Comparison of ENCODE assay signal across 26 mouse cellular contexts in genomic region chr8:83224754-83225416, GRCm38 (mm10). TPM values are rescaled to one million over a fixed set of nuclear protein-coding genes. Genes with fewer than 3 reads are reported as not detected.
DNase-seq lines count a peak whose midpoint lies in the region; ATAC-seq and TF ChIP-seq lines count a peak whose summit lies in the region.
"Had no signal": no experiment of that assay in that cellular context is flagged by ENCODE, and none has a peak within 500 bp of the region (broad histone marks: within the 10 kb centered on the region; RNA-seq: fewer than 3 reads in every experiment).

No protein-coding gene starts in this region.

- DNase-seq in forebrain, embryonic 14.5 days (ENCODE audit: low spot score): peak; percentile 43
- DNase-seq in forebrain, postnatal 0 days: no peak
- peak; percentile 33 for DNase-seq in midbrain, embryonic 14.5 days
- DNase-seq in midbrain, embryonic 10.5 days (ENCODE audit: low spot score): no peak
- peak; percentile 82 for DNase-seq in retina, postnatal 1 day
- no peak for DNase-seq in thymus, adult 18-20 months
- DNase-seq: adrenal gland, adult 2 months; cerebellum, adult 11-12 months; cerebellum, postnatal 10 days; gastrocnemius, postnatal 36 days; heart, adult 2 months; heart, postnatal 36 days; kidney, postnatal 36 days; layer of hippocampus, postnatal 36 days; lung, postnatal 4 days; thymus, postnatal 25 days had no signal

- WGBS in forebrain, embryonic 14.5 days: 24% methylated on average over 5 of the region's 5 CpGs
- WGBS in forebrain, postnatal 0 days: 23% methylated on average over 5 of the region's 5 CpGs
- WGBS in midbrain, embryonic 14.5 days: 48% methylated on average over 5 of the region's 5 CpGs
- WGBS in midbrain, embryonic 10.5 days: 89% methylated on average over 5 of the region's 5 CpGs
- WGBS in midbrain, embryonic 15.5 days: 39% methylated on average over 5 of the region's 5 CpGs

- peak; percentile 32; the same call in 1 of the 2 replicates for ATAC-seq in forebrain, embryonic 14.5 days
- ATAC-seq in forebrain, postnatal 0 days: no peak
- no peak for ATAC-seq in midbrain, embryonic 14.5 days (ENCODE audit: low FRiP score, low TSS enrichment)
- ATAC-seq in midbrain, embryonic 15.5 days (replicated peaks): no peak; the same call in 1 of the 2 replicates
- ATAC-seq in activated CD4-positive, CD25-positive, alpha-beta regulatory T cell, adult 4 months: no peak
- ATAC-seq: CD4-positive, CD25-positive, alpha-beta regulatory T cell, adult 4 months; Patski had no signal

- 0 out of 2 replicates have a peak, but pooled peaks cover 4% of the 10 kb centered on the region for H3K36me3 ChIP-seq in forebrain, embryonic 14.5 days (ENCODE audit: control insufficient read depth, insufficient read depth, low read length)
- H3K36me3 ChIP-seq in forebrain, postnatal 0 days (ENCODE audit: insufficient read depth): no peaks in the 10 kb centered on the region
- 0 out of 2 replicates have a peak, but pooled peaks cover 4% of the 10 kb centered on the region for H3K36me3 ChIP-seq in midbrain, embryonic 14.5 days (ENCODE audit: control insufficient read depth, insufficient read depth, low read length)
- peaks cover 8% of the 10 kb centered on the region; the same call in 1 of the 2 replicates for H3K36me3 ChIP-seq in midbrain, embryonic 10.5 days
- H3K36me3 ChIP-seq in midbrain, embryonic 15.5 days (replicated peaks): no peaks in the 10 kb centered on the region
- H3K36me3 ChIP-seq: embryonic facial prominence, embryonic 10.5 days; heart, embryonic 13.5 days had no signal

- no peak for TF ChIP-seq CTCF in forebrain, postnatal 0 days (IDR thresholded peaks at IDR 0.05; ENCODE audit: low read depth)

- H3K27me3 ChIP-seq in forebrain, embryonic 14.5 days (replicated peaks; ENCODE audit: control insufficient read depth, insufficient read depth, low read length): no peaks in the 10 kb centered on the region
- H3K27me3 ChIP-seq in forebrain, postnatal 0 days (ENCODE audit: insufficient read depth, low read length): no peaks in the 10 kb centered on the region
- H3K27me3 ChIP-seq in midbrain, embryonic 14.5 days (ENCODE audit: control insufficient read depth, insufficient read depth, low read length): no peaks in the 10 kb centered on the region
- no peaks in the 10 kb centered on the region for H3K27me3 ChIP-seq in midbrain, embryonic 10.5 days (ENCODE audit: low read depth, poor library complexity, severe bottlenecking)
- H3K27me3 ChIP-seq in midbrain, embryonic 15.5 days (replicated peaks): no peaks in the 10 kb centered on the region
- H3K27me3 ChIP-seq: heart, embryonic 13.5 days; Patski had no signal

- H3K4me1 ChIP-seq in forebrain, embryonic 14.5 days (ENCODE audit: control insufficient read depth, insufficient read depth, low read length): 0 out of 2 replicates have a peak, but pooled peaks cover 2% of the 10 kb centered on the region
- peaks cover 5% of the 10 kb centered on the region; the same call in 1 of the 2 replicates for H3K4me1 ChIP-seq in forebrain, postnatal 0 days (ENCODE audit: insufficient read depth)
- 0 out of 2 replicates have a peak, but pooled peaks cover 5% of the 10 kb centered on the region for H3K4me1 ChIP-seq in midbrain, embryonic 14.5 days (ENCODE audit: control insufficient read depth, insufficient read depth, low read length)
- H3K4me1 ChIP-seq in midbrain, embryonic 10.5 days: no peaks in the 10 kb centered on the region
- peaks cover 9% of the 10 kb centered on the region; the same call in 1 of the 2 replicates for H3K4me1 ChIP-seq in midbrain, embryonic 15.5 days
- H3K4me1 ChIP-seq: embryonic facial prominence, embryonic 10.5 days; heart, embryonic 13.5 days had no signal

- H3K4me2 ChIP-seq in forebrain, embryonic 14.5 days (ENCODE audit: low read length): no peak overlapping the region
- no peak overlapping the region for H3K4me2 ChIP-seq in forebrain, postnatal 0 days (ENCODE audit: low read depth)
- H3K4me2 ChIP-seq in midbrain, embryonic 14.5 days (ENCODE audit: low read length): no peak overlapping the region
- no peak overlapping the region for H3K4me2 ChIP-seq in midbrain, embryonic 15.5 days
- H3K4me2 ChIP-seq: heart, embryonic 13.5 days had no signal

- H3K27ac ChIP-seq in forebrain, embryonic 14.5 days (ENCODE audit: low read depth, low read length): no peak overlapping the region
- H3K27ac ChIP-seq in forebrain, postnatal 0 days (ENCODE audit: low read depth, low read length): no peak overlapping the region
- 0 out of 2 replicates have a peak overlapping the region, but pooled peaks have one; percentile 32 for H3K27ac ChIP-seq in midbrain, embryonic 14.5 days (replicated peaks; ENCODE audit: low read depth, low read length)
- H3K27ac ChIP-seq in midbrain, embryonic 10.5 days (replicated peaks): no peak overlapping the region
- H3K27ac ChIP-seq in midbrain, embryonic 15.5 days: no peak overlapping the region
- H3K27ac ChIP-seq: embryonic facial prominence, embryonic 10.5 days; heart, adult 2 months; heart, embryonic 13.5 days had no signal

- H3K4me3 ChIP-seq in forebrain, embryonic 14.5 days (ENCODE audit: low read depth, low read length): no peak overlapping the region
- H3K4me3 ChIP-seq in forebrain, postnatal 0 days (ENCODE audit: low read depth, low read length): no peak overlapping the region
- H3K4me3 ChIP-seq in midbrain, embryonic 14.5 days (replicated peaks; ENCODE audit: low read depth, low read length): no peak overlapping the region
- H3K4me3 ChIP-seq in midbrain, embryonic 10.5 days: no peak overlapping the region
- no peak overlapping the region for H3K4me3 ChIP-seq in midbrain, embryonic 15.5 days
- H3K4me3 ChIP-seq: embryonic facial prominence, embryonic 10.5 days; heart, adult 2 months; heart, embryonic 13.5 days; myocyte had no signal

- no peaks in the 10 kb centered on the region for H3K9me3 ChIP-seq in forebrain, embryonic 14.5 days (replicated peaks; ENCODE audit: control insufficient read depth, low read length)
- H3K9me3 ChIP-seq in forebrain, postnatal 0 days (ENCODE audit: low read length): no peaks in the 10 kb centered on the region
- H3K9me3 ChIP-seq in midbrain, embryonic 14.5 days (ENCODE audit: control insufficient read depth, low read length): no peaks in the 10 kb centered on the region
- no peaks in the 10 kb centered on the region for H3K9me3 ChIP-seq in midbrain, embryonic 10.5 days (replicated peaks)
- H3K9me3 ChIP-seq in midbrain, embryonic 15.5 days: no peaks in the 10 kb centered on the region
- H3K9me3 ChIP-seq: embryonic facial prominence, embryonic 10.5 days; heart, embryonic 13.5 days had no signal

- no peak overlapping the region for H3K9ac ChIP-seq in forebrain, embryonic 14.5 days (ENCODE audit: low read length)
- no peak overlapping the region for H3K9ac ChIP-seq in forebrain, postnatal 0 days
- no peak overlapping the region for H3K9ac ChIP-seq in midbrain, embryonic 14.5 days (replicated peaks; ENCODE audit: low read length)
- H3K9ac ChIP-seq in midbrain, embryonic 15.5 days: 0 out of 2 replicates have a peak overlapping the region, but pooled peaks have one; percentile 8
- H3K9ac ChIP-seq: heart, embryonic 13.5 days had no signal

RNA-seq across cellular contexts. Expression of gene Gm10645, which starts 58.9 kb away (rescaled TPM):
- 7.9 and 8.2 TPM in 2 replicates for polyA plus RNA-seq in forebrain, embryonic 14.5 days (2014; fragmentation: Nextera tagmentation; extraction: Ambion mirVana)
- 1.9 and 3.2 TPM in 2 replicates for total RNA-seq in forebrain, postnatal 0 days (2014; rRNA removed)
- 7.5 and 8.8 TPM in 2 replicates for polyA plus RNA-seq in forebrain, postnatal 0 days (2015; fragmentation: Nextera tagmentation; extraction: Ambion mirVana)
- polyA plus RNA-seq in midbrain, embryonic 14.5 days (2014; fragmentation: Nextera tagmentation; extraction: Ambion mirVana): 9.3 and 13.1 TPM in 2 replicates
- polyA plus RNA-seq in midbrain, embryonic 10.5 days (2016; fragmentation: Nextera tagmentation; extraction: Ambion mirVana): 3.1 and 3.4 TPM in 2 replicates
- 8.0 and 8.6 TPM in 2 replicates for polyA plus RNA-seq in midbrain, embryonic 15.5 days (2015; fragmentation: Nextera tagmentation; extraction: Ambion mirVana)
- polyA plus RNA-seq in activated CD4-positive, CD25-positive, alpha-beta regulatory T cell, adult 4 months (2017; shearing (Covaris generic)): not detected
- total RNA-seq: gastrocnemius, postnatal 36 days; heart, postnatal 36 days; liver, adult 2 months; megakaryocyte-erythroid progenitor cell, adult 5-6 weeks had no signal
- polyA plus RNA-seq: CD4-positive, CD25-positive, alpha-beta regulatory T cell, adult 4 months; testis, adult 2 months had no signal

RNA-seq across cellular contexts. Expression of gene Tbc1d9, which starts 59.7 kb away (rescaled TPM):
- polyA plus RNA-seq in forebrain, embryonic 14.5 days (2014; fragmentation: Nextera tagmentation; extraction: Ambion mirVana): 16.6 and 18.8 TPM in 2 replicates
- 83.4 and 107 TPM in 2 replicates for total RNA-seq in forebrain, postnatal 0 days (2014; rRNA removed)
- 12.4 and 17.1 TPM in 2 replicates for polyA plus RNA-seq in forebrain, postnatal 0 days (2015; fragmentation: Nextera tagmentation; extraction: Ambion mirVana)
- 21.7 and 22.1 TPM in 2 replicates for polyA plus RNA-seq in midbrain, embryonic 14.5 days (2014; fragmentation: Nextera tagmentation; extraction: Ambion mirVana)
- polyA plus RNA-seq in midbrain, embryonic 10.5 days (2016; fragmentation: Nextera tagmentation; extraction: Ambion mirVana): 4.8 and 7.0 TPM in 2 replicates
- 18.1 and 18.9 TPM in 2 replicates for polyA plus RNA-seq in midbrain, embryonic 15.5 days (2015; fragmentation: Nextera tagmentation; extraction: Ambion mirVana)
- under 1 TPM in 1 of 2 experiments, not detected in 1; 0.23 TPM for polyA plus RNA-seq in activated CD4-positive, CD25-positive, alpha-beta regulatory T cell, adult 4 months (2017; shearing (Covaris generic))

Comparison
In these comparisons a context has a peak if more than half of its experiments do, and no peak if none do; other contexts are left out.
1. DNase-seq: peak in forebrain, embryonic 14.5 days (single experiment), midbrain, embryonic 14.5 days (single experiment) and retina, postnatal 1 day (single experiment); none in forebrain, postnatal 0 days (single experiment), midbrain, embryonic 10.5 days (single experiment) and thymus, adult 18-20 months (0 of 2).